ENCODE assay signal across 8 mouse cellular contexts in genomic region chr2:122569439-122569838, GRCm38 (mm10). TPM values are rescaled to one million over a fixed set of nuclear protein-coding genes. Genes with fewer than 3 reads are reported as not detected.
DNase-seq lines count a peak whose midpoint lies in the region; ATAC-seq lines count a peak whose summit lies in the region.

No protein-coding gene starts in this region.

- H3K4me3 ChIP-seq in forebrain, embryonic 14.5 days (ENCODE audit: low read depth, low read length): no peak overlapping the region
- H3K4me3 ChIP-seq in kidney, embryonic 16.5 days (ENCODE audit: low read length): no peak overlapping the region

- peak; percentile 25 to 35 for DNase-seq in heart, adult 9 months (ENCODE audit: low spot score in 2 of 2)
- no peak for DNase-seq in heart, adult 11 months
- peak; percentile 14 for DNase-seq in ES-CJ7 (ENCODE audit: low read depth, low spot score)
- DNase-seq in forebrain, embryonic 14.5 days (ENCODE audit: low spot score): peak; percentile 59
- peak; percentile 71 for DNase-seq in lung, postnatal 14 days
- DNase-seq in right cerebral cortex, postnatal 4 days: peak; percentile 74

- H3K27me3 ChIP-seq in forebrain, embryonic 14.5 days (replicated peaks; ENCODE audit: control insufficient read depth, insufficient read depth, low read length): no peaks in the 10 kb centered on the region
- H3K27me3 ChIP-seq in kidney, embryonic 16.5 days (ENCODE audit: insufficient read depth, low read length): no peaks in the 10 kb centered on the region

- no peaks in the 10 kb centered on the region for H3K4me1 ChIP-seq in forebrain, embryonic 14.5 days (ENCODE audit: control insufficient read depth, insufficient read depth, low read length)
- no peaks in the 10 kb centered on the region for H3K4me1 ChIP-seq in kidney, embryonic 16.5 days (ENCODE audit: insufficient read depth, low read length)

- H3K27ac ChIP-seq in forebrain, embryonic 14.5 days (ENCODE audit: low read depth, low read length): no peak overlapping the region
- no peak overlapping the region for H3K27ac ChIP-seq in kidney, embryonic 16.5 days (ENCODE audit: low read length)

- 12% methylated on average over 3 of the region's 3 CpGs for WGBS in forebrain, embryonic 14.5 days
- 6% methylated on average over 3 of the region's 3 CpGs for WGBS in kidney, embryonic 16.5 days

- H3K4me2 ChIP-seq in forebrain, embryonic 14.5 days (ENCODE audit: low read length): no peak overlapping the region
- H3K4me2 ChIP-seq in kidney, embryonic 16.5 days (replicated peaks; ENCODE audit: low read depth, low read length): no peak overlapping the region

- no peaks in the 10 kb centered on the region for H3K9me3 ChIP-seq in forebrain, embryonic 14.5 days (replicated peaks; ENCODE audit: control insufficient read depth, low read length)
- H3K9me3 ChIP-seq in kidney, embryonic 16.5 days (ENCODE audit: low read length): no peaks in the 10 kb centered on the region

- no peak overlapping the region for H3K9ac ChIP-seq in forebrain, embryonic 14.5 days (ENCODE audit: low read length)
- H3K9ac ChIP-seq in kidney, embryonic 16.5 days (replicated peaks; ENCODE audit: low read length): no peak overlapping the region

- ATAC-seq in cerebellum, adult (ENCODE audit: insufficient number of reproducible peaks, low FRiP score, low TSS enrichment): 0 out of 2 replicates have a peak, but pooled peaks have one; percentile 49
- 0 out of 2 replicates have a peak, but pooled peaks have one; percentile 57 for ATAC-seq in forebrain, embryonic 14.5 days
- ATAC-seq in kidney, embryonic 16.5 days (ENCODE audit: low FRiP score, low TSS enrichment): 0 out of 2 replicates have a peak, but pooled peaks have one; percentile 39

- H3K36me3 ChIP-seq in forebrain, embryonic 14.5 days (ENCODE audit: control insufficient read depth, insufficient read depth, low read length): no peaks in the 10 kb centered on the region
- H3K36me3 ChIP-seq in kidney, embryonic 16.5 days (ENCODE audit: insufficient read depth, low read length): no peaks in the 10 kb centered on the region

RNA-seq across cellular contexts. Expression of gene Gatm, which starts 41.7 kb away (rescaled TPM):
- 26.1 and 32.5 TPM in 2 replicates for polyA plus RNA-seq in forebrain, embryonic 14.5 days (2014; fragmentation: Nextera tagmentation; extraction: Ambion mirVana)
- polyA plus RNA-seq in kidney, embryonic 16.5 days (2015; fragmentation: Nextera tagmentation; extraction: Ambion mirVana): 83.1 and 98.7 TPM in 2 replicates
